Mouse (Mus musculus) cortical plate, adult 2 months (tissue): ENCODE data around the gene Cyb561d1. TPM values are rescaled to one million over a fixed set of nuclear protein-coding genes. Genes with fewer than 3 reads are reported as not detected.

ENCODE experiments used
- H3K27ac ChIP-seq: fragments of 200-500 bp; 2 replicates; pipeline ENCODE4 v1.5.1; 2012; ENCODE audit warnings: low read length, control low read depth, inconsistent platforms; ENCODE audit not compliant: insufficient read depth
- H3K4me1 ChIP-seq: fragments of 200-500 bp; 2 replicates; pipeline ENCODE4 v1.6.1; 2011; ENCODE audit warnings: low read length; ENCODE audit not compliant: control insufficient read depth, insufficient read depth
- H3K4me3 ChIP-seq: fragments of 200-500 bp; 2 replicates; pipeline ENCODE4 v1.5.1; 2011; ENCODE audit warnings: mild to moderate bottlenecking, low read length, control low read depth; ENCODE audit not compliant: insufficient read depth
- CTCF ChIP-seq: fragments of 200-500 bp; IDR thresholded peaks from 2 replicates; pipeline ENCODE4 v1.5.1; 2011; ENCODE audit warnings: mild to moderate bottlenecking, control low read depth, low read length; ENCODE audit not compliant: insufficient read depth; ENCODE audit errors: extremely low read depth
- POLR2A ChIP-seq: fragments of 200-500 bp; IDR thresholded peaks from 2 replicates; pipeline ENCODE4 v1.6.1; 2011; ENCODE audit warnings: mild to moderate bottlenecking, low read length, control low read depth; ENCODE audit not compliant: insufficient read depth; ENCODE audit errors: extremely low read depth
- polyA plus RNA-seq: library from polyadenylated mRNA; depleted of rRNA; stranded (reverse); fragments of >200 nt; gene quantifications from 2 replicates; pipeline ENCODE4 v1.2.3, GENCODE M21; 2012; rRNA removed

Cyb561d1 gene
- polyA plus RNA-seq, 1 experiment: 15.0 TPM

DNA sequence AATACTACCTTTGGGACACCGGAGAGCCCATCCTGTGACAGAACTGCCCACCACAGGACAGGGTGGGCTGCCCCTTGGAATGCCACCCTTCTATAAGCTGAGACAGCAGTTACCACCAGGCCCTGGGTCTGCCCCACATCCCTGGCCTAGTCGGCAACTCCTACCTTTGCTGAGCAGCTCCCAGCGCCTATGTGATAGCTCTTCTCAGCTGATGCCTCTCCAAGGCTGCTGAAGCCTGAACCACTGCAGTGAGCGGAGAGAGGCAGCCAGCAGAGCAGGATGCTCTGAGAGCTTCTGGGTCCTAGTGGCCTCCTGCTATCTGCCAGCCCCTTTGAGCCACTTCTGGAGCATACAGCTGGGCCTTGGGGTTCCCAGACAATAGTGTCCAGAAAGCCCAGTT is 46.4 kb downstream of the Cyb561d1 start, which contains the start of gene Gpr61:
Gene Gpr61 (minus strand): TSS at position 227 of the 400 bp plus-strand sequence.
- Histone ChIP-seq H3K4me3 (peak within 1 kb of the TSS; percentile 79), H3K4me1 (peaks cover 12% of the 10 kb centered on the region), H3K27ac (peak within 1 kb of the TSS; percentile 83)
- no peak for TF ChIP-seq CTCF
- TF ChIP-seq POLR2A: peak; percentile 97

GRCm38 (mm10) chr3:108152290-108152689 is 48.7 kb downstream of the Cyb561d1 start:
- TF ChIP-seq POLR2A: no peak
- no peak for TF ChIP-seq CTCF
- H3K4me3 ChIP-seq: no peak overlapping the region
- H3K4me1 ChIP-seq: peaks cover 3% of the 10 kb centered on the region; the same call in 1 of the 2 replicates
- no peak overlapping the region for H3K27ac ChIP-seq

DNA sequence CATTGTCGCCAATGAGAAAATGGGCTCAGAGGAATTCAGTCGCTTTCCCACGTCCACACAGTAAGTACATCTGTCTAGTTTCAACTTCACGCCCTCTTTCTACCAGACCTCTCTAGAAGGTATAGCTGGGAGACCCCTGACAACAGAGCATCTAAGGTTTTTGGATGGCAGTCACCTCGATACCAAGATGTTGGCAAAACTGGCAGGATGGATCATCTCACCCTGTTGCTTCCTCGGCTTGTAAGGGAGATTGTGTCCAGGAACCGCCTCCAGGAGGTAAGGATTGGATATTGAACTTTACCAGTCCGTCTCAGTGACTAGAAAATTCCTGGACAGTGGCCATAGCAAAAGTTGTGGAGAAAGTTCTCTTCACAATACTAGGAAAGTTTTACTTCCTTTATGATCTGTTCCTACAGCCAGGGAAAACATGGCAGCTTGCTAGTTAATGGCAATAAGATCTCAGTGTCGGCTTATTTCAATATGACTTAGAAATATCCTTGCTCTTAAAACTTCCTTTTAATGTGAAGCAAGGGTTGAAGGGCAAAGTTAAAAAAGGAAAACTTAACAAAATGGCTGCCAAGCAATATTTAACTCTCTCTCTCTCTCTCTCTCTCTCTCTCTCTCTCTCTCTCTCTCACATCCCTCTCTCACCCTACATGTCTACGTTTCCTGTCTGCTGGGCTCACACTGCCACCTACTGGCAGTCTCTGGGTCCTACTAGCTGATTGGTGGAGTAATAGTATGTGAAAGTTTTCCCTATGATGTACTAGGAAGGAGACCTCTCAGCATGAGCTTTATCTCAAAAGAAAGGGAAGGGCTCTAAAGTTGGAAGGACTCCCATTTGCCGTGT is 53.4 kb downstream of the Cyb561d1 start:
- H3K4me1 ChIP-seq: peaks cover 3% of the 10 kb centered on the region; the same call in 1 of the 2 replicates
- H3K27ac ChIP-seq: no peak overlapping the region
- no peak for TF ChIP-seq POLR2A
- peak; percentile 97 for TF ChIP-seq CTCF
- H3K4me3 ChIP-seq: no peak overlapping the region

- H3K4me3 ChIP-seq: peak overlapping the region; percentile 73; the same call in 1 of the 2 replicates
- no peak overlapping the region for H3K27ac ChIP-seq
- TF ChIP-seq POLR2A: no peak
- no peaks in the 10 kb centered on the region for H3K4me1 ChIP-seq
Measured at GRCm38 (mm10) chr3:108146671-108147070, 54.3 kb downstream of the Cyb561d1 start.

Other genes starting within 250 kb of the Cyb561d1 start
- gene Gstm3, start 231.9 kb downstream of the Cyb561d1 start, polyA plus RNA-seq: 0.08 TPM in 1 of 2 replicates, not detected in the other
- 5.3 and 5.6 TPM in 2 replicates for gene Gstm2, start 214.8 kb downstream of the Cyb561d1 start, polyA plus RNA-seq
- gene Gstm1, start 183.2 kb downstream of the Cyb561d1 start, polyA plus RNA-seq: 426 and 510 TPM in 2 replicates
- gene Gstm4, start 156.3 kb downstream of the Cyb561d1 start, polyA plus RNA-seq: 16.1 and 16.8 TPM in 2 replicates
- gene Ampd2, start 114.6 kb downstream of the Cyb561d1 start, polyA plus RNA-seq: 76.3 and 76.8 TPM in 2 replicates
- 0.15 TPM in 1 of 2 replicates, not detected in the other for gene Gnat2, start 108.4 kb downstream of the Cyb561d1 start, polyA plus RNA-seq
- gene Gnai3, start 55.1 kb downstream of the Cyb561d1 start, polyA plus RNA-seq: 24.9 and 27.0 TPM in 2 replicates
- gene Gpr61, start 46.3 kb downstream of the Cyb561d1 start, polyA plus RNA-seq: 12.3 and 13.2 TPM in 2 replicates
- gene Amigo1, start 14.9 kb downstream of the Cyb561d1 start, polyA plus RNA-seq: 43.7 and 49.2 TPM in 2 replicates
- 36.5 and 43.0 TPM in 2 replicates for gene Atxn7l2, start 9.7 kb upstream of the Cyb561d1 start, polyA plus RNA-seq
- 2.1 and 2.7 TPM in 2 replicates for gene Sypl2, start 25.4 kb upstream of the Cyb561d1 start, polyA plus RNA-seq
- gene Psma5, start 55.7 kb upstream of the Cyb561d1 start, polyA plus RNA-seq: 114 and 121 TPM in 2 replicates
- gene Sort1, start 82.9 kb upstream of the Cyb561d1 start, polyA plus RNA-seq: 197 and 198 TPM in 2 replicates
- 0.08 TPM in 1 of 2 replicates, not detected in the other for gene Mybphl, start 163.7 kb upstream of the Cyb561d1 start, polyA plus RNA-seq
- gene Psrc1, start 182.6 kb upstream of the Cyb561d1 start, polyA plus RNA-seq: 29.9 and 35.5 TPM in 2 replicates
- 60.0 and 61.5 TPM in 2 replicates for gene Celsr2, start 214.3 kb upstream of the Cyb561d1 start, polyA plus RNA-seq
- 188 and 204 TPM in 2 replicates for gene Sars, start 244.0 kb upstream of the Cyb561d1 start, polyA plus RNA-seq